Mouse (Mus musculus) kidney, postnatal 0 days (tissue): ENCODE results near the gene Pik3r1. TPM values are rescaled to one million over a fixed set of nuclear protein-coding genes. Genes with fewer than 3 reads are reported as not detected.

Source experiments
- ATAC-seq: fragments of 200-750 bp; cut with Nextera tagmentation; replicated peaks from 2 replicates; pipeline ENCODE4 v1.8.0; 2017; ENCODE audit warnings: low read depth, moderate number of reproducible peaks, moderate TSS enrichment, moderate library complexity; ENCODE audit not compliant: low FRiP score
- DNase-seq: peaks from one replicate; pipeline ENCODE4 v3.0.0-alpha.2; 2016; ENCODE audit warnings: low spot score
- H3K27ac ChIP-seq: fragments of 300-500 bp; sonication (generic); 2 replicates; pipeline ENCODE4 v1.5.1; 2014; ENCODE audit warnings: mild to moderate bottlenecking
- H3K27me3 ChIP-seq: fragments of 300-500 bp; sonication (generic); 2 replicates; pipeline ENCODE4 v1.6.1; 2014; ENCODE audit warnings: low read length, mixed read lengths; ENCODE audit not compliant: insufficient read depth
- H3K36me3 ChIP-seq: fragments of 300-500 bp; sonication (generic); 2 replicates; pipeline ENCODE4 v1.6.1; 2014; ENCODE audit warnings: low read length, mixed read lengths; ENCODE audit not compliant: insufficient read depth
- H3K4me1 ChIP-seq: fragments of 300-500 bp; sonication (generic); replicated peaks from 2 replicates; pipeline ENCODE4 v1.6.1; 2014; ENCODE audit warnings: antibody characterized with exemption, low read length, mixed read lengths; ENCODE audit not compliant: insufficient read depth
- H3K4me2 ChIP-seq: fragments of 300-500 bp; sonication (generic); 2 replicates; pipeline ENCODE4 v1.6.1; 2014; ENCODE audit warnings: mild to moderate bottlenecking, low read length, moderate library complexity, mixed read lengths
- H3K4me3 ChIP-seq: fragments of 300-500 bp; sonication (generic); replicated peaks from 2 replicates; pipeline ENCODE4 v1.5.1; 2014; ENCODE audit warnings: low read depth, low read length
- H3K9ac ChIP-seq: fragments of 300-500 bp; sonication (generic); 2 replicates; pipeline ENCODE4 v1.6.1; 2014; ENCODE audit warnings: low read depth, low read length
- H3K9me3 ChIP-seq: fragments of 300-500 bp; sonication (generic); replicated peaks from 2 replicates; pipeline ENCODE4 v1.6.1; 2016; ENCODE audit warnings: low read length, inconsistent platforms, mixed read lengths
- CTCF ChIP-seq: IDR thresholded peaks from 2 replicates; pipeline ENCODE4 v1.5.1; 2016; ENCODE audit warnings: antibody characterized with exemption, low read depth, mild to moderate bottlenecking, moderate library complexity
- WGBS: fragments of 180-500 bp; shearing (Covaris S2); extraction: QIAGEN DNeasy Blood & Tissue Kit; methylation state at CpG from one replicate; pipeline ENCODE4 v1.1.7; 2014; 5-methylcytosine and 5-hydroxymethylcytosine counted together
- polyA plus RNA-seq: library from polyadenylated mRNA; unstranded; fragments of >200 nt; fragmentation: Nextera tagmentation; extraction: Ambion mirVana; gene quantifications from 2 replicates; pipeline ENCODE4 v1.2.1, GENCODE M21; 2015

Gene Pik3r1
- polyA plus RNA-seq, 1 experiment from 2014 or later: 30.3 TPM

DNA sequence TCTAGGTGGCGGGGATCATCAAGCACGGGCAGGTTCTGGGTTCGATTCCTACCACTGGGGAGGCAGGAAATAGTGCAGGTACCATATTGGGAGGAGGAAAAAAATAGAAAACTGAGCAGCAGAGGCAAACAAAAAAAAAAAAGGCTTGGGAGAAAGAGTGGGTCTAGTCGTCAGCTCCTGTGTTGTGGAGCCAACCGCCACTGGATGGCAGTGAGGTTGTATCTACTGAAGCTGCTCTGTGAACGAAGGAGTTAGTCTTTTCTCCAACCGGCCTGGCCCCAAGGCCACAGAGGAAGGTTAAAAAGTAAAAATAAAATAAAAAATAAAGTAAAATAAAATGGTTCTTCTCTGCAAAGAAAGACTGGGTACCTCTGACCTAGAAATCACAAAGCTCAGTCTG is 39.2 kb downstream of the Pik3r1 start:
- no peaks in the 10 kb centered on the region for H3K36me3 ChIP-seq
- H3K4me3 ChIP-seq: no peak overlapping the region
- H3K4me1 ChIP-seq: peaks cover 6% of the 10 kb centered on the region
- H3K9ac ChIP-seq: no peak overlapping the region
- H3K4me2 ChIP-seq: no peak overlapping the region
- no peaks in the 10 kb centered on the region for H3K9me3 ChIP-seq
- WGBS: 59% methylated on average over 7 of the region's 7 CpGs
- DNase-seq: peak; percentile 74
- peak; percentile 68 for TF ChIP-seq CTCF
- no peaks in the 10 kb centered on the region for H3K27me3 ChIP-seq
- ATAC-seq: no peak
- H3K27ac ChIP-seq: no peak overlapping the region

DNA sequence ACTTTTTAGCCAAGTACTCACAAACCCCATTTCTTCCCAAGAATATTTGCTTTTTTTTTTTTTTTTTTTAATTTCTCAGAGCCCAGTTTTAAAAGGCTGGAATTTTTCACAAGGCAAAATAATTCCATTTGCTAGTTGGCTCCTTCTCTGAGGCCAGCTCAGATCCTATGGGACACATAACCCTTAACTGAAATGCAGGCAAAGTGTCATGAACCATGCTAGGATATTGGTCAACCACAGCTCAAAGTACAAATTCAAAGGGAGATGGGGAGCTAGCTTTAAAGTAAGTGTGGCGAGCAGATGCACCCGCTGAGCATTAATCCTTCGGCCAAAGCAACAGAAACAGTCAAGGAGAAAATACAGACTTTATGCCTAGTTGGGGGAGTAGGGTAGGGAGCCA is 39.7 kb downstream of the Pik3r1 start:
- DNase-seq: no peak
- Histone ChIP-seq H3K27ac (no peak overlapping the region), H3K9ac (no peak overlapping the region), H3K9me3 (no peaks in the 10 kb centered on the region), H3K4me3 (no peak overlapping the region), H3K4me1 (peaks cover 6% of the 10 kb centered on the region), H3K36me3 (no peaks in the 10 kb centered on the region), H3K4me2 (no peak overlapping the region), H3K27me3 (no peaks in the 10 kb centered on the region)
- WGBS: 72% methylated on average over 3 of the region's 3 CpGs
- ATAC-seq: no peak
- TF ChIP-seq CTCF: no peak

DNA sequence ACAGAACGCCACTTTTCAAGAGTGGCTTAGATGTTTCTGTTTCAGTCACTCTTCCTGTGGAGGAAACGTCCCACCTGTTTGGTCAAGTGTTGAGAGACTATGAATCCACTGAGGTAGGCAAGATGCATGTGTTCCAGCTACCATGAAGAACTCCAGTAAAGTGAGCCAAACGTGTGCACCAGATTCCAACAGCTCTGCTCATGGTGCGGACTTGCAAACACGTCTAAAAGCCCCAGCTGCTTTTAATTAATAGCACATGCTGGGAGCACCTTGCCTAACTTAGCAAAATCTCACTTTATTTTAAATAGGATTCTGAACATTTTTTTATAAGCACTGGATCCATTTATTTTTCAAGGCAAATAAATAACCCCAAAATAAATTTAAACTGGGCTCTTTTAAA is 40.2 kb downstream of the Pik3r1 start:
- TF ChIP-seq CTCF: 0 out of 2 replicates have a peak, but pooled peaks have one; percentile 0
- H3K9ac ChIP-seq: no peak overlapping the region
- H3K9me3 ChIP-seq: no peaks in the 10 kb centered on the region
- 63% methylated on average over 5 of the region's 5 CpGs for WGBS
- H3K4me1 ChIP-seq: peaks cover 6% of the 10 kb centered on the region
- no peaks in the 10 kb centered on the region for H3K27me3 ChIP-seq
- H3K4me3 ChIP-seq: no peak overlapping the region
- no peak overlapping the region for H3K27ac ChIP-seq
- no peak overlapping the region for H3K4me2 ChIP-seq
- ATAC-seq: no peak
- no peaks in the 10 kb centered on the region for H3K36me3 ChIP-seq
- DNase-seq: no peak

- Histone ChIP-seq H3K9me3 (no peaks in the 10 kb centered on the region), H3K27ac (no peak overlapping the region)
- WGBS: 93% methylated on average over 3 of the region's 3 CpGs
Measured at GRCm38 (mm10) chr13:101726922-101727321, 41.1 kb downstream of the Pik3r1 start.

GRCm38 (mm10) chr13:101721901-101722595 is 46.0 kb downstream of the Pik3r1 start:
- no peak overlapping the region for H3K4me2 ChIP-seq
- no peaks in the 10 kb centered on the region for H3K9me3 ChIP-seq
- H3K36me3 ChIP-seq: no peaks in the 10 kb centered on the region
- WGBS: 87% methylated on average over 9 of the region's 9 CpGs
- DNase-seq (no peak), ATAC-seq (no peak)
- H3K4me3 ChIP-seq: no peak overlapping the region
- no peaks in the 10 kb centered on the region for H3K27me3 ChIP-seq
- no peak overlapping the region for H3K27ac ChIP-seq
- TF ChIP-seq CTCF: no peak
- H3K4me1 ChIP-seq: 0 out of 2 replicates have a peak, but pooled peaks cover 16% of the 10 kb centered on the region
- H3K9ac ChIP-seq: no peak overlapping the region

More at GRCm38 (mm10) chr13:101726922-101727321, 41.1 kb downstream of the Pik3r1 start:
- no peak for ATAC-seq
- H3K4me2 ChIP-seq: no peak overlapping the region
- no peak for TF ChIP-seq CTCF
- H3K4me1 ChIP-seq: peaks cover 7% of the 10 kb centered on the region
- DNase-seq: no peak
- H3K9ac ChIP-seq: no peak overlapping the region
- no peaks in the 10 kb centered on the region for H3K36me3 ChIP-seq
- H3K27me3 ChIP-seq: no peaks in the 10 kb centered on the region
- no peak overlapping the region for H3K4me3 ChIP-seq

GRCm38 (mm10) chr13:101721154-101721553 is 46.9 kb downstream of the Pik3r1 start:
- Histone ChIP-seq H3K4me1 (0 out of 2 replicates have a peak, but pooled peaks cover 16% of the 10 kb centered on the region), H3K27ac (no peak overlapping the region), H3K36me3 (no peaks in the 10 kb centered on the region), H3K4me3 (no peak overlapping the region), H3K4me2 (no peak overlapping the region), H3K9me3 (no peaks in the 10 kb centered on the region), H3K9ac (no peak overlapping the region), H3K27me3 (no peaks in the 10 kb centered on the region)
- no peak for ATAC-seq
- TF ChIP-seq CTCF: no peak
- whole genome bisulfite sequencing: 100% methylated on average over 1 of the region's 2 CpGs
- DNase-seq: no peak
